Mouse (Mus musculus): ENCODE results near the gene Baz2b.
"Not testable (repeated sequence)": the region's sequence is repeated elsewhere in the genome, so short reads cannot be mapped to it uniquely, and the experiment has no call there.

The Baz2b gene

GRCm38 (mm10) chr2:59878221-59878620, 331.4 kb downstream of the Baz2b start:
- DNase-seq (ENCODE audit: low read depth, low spot score) = no peak

DNA sequence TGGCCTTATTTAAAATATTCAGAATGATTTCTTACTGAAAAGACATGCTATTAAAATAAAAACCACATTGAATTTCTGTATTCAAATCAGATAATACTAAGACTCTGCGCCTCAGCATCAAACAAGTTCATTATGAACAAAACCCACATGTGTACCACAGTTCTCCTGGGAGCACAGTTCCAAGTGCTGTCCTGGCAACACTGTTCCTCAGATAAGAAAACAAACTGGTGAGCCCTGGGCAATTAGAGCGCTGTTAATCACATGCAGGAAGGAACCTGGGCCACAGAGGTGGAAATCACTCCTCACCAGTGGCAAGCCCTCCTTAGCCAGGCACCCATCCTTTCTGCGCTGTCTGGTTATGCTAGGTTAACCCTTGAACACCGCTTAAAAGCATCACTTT, 332.3 kb downstream of the Baz2b start:
- DNase-seq (ENCODE audit: low read depth, low spot score) = no peak

DNA sequence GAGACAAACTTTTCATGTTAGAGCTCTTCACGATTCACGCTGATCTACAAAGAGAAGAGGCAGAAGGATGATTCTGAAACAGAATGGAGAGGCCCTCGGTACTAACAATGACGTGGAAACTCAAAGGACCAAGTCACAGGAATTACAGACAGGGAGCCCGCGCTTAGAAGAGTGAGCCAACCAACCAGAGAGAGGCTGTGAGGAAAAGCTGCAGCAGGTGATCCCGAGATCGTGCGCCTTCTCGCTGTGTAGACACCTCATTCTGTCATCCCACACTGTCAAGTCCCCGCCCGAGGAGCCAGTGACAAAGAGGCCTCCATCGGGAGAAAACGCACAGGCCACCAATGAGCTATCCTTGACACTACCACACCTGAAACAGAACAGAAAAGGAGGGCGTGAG, 333.2 kb downstream of the Baz2b start:
- no peak for DNase-seq (ENCODE audit: low read depth, low spot score)

GRCm38 (mm10) chr2:59870526-59870925, 339.1 kb downstream of the Baz2b start:
- no peak for DNase-seq (ENCODE audit: low read depth, low spot score)

DNA sequence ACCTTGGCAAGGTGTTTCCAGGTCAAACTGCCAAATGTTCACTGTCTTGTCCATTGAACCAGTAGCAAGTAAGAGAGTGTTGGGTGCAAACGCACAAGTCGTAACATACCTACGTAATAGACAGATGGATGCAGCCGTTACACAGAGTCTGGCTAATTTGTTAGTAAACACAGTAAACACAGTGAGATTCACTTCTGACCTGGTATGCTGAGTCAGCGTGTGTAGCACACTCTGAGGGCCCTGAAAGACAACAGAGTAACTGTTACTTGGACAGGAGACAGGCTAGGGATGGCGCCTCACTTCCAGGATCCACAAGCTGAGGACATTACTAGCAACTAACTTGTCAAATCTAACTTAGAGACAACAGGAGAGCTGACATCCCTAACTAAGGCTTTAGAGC, 347.0 kb downstream of the Baz2b start:
- no peak for DNase-seq (ENCODE audit: low read depth, low spot score)

DNA sequence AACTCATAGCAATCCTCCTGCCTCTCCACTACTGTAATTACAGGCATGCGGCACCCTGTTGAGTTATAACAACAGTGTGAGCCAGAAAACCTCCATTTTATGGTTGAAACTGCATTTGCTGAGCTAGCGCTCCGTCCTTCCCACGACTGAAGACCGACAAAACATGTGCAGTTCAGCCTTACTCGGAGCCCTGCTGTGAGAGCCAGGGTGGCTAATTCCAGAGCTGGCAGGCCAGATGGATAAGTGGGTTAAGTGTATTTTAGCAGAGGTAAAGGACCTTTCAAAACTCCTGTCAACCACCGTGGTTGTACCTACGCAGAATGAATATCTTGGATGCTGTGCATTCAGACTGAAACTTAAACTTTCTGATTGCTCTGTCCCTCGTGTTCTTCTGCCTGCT, 355.3 kb downstream of the Baz2b start:
- DNase-seq (ENCODE audit: low read depth, low spot score) = no peak

GRCm38 (mm10) chr2:59853543-59853942, 356.1 kb downstream of the Baz2b start:
- DNase-seq (ENCODE audit: low read depth, low spot score) = no peak

DNA sequence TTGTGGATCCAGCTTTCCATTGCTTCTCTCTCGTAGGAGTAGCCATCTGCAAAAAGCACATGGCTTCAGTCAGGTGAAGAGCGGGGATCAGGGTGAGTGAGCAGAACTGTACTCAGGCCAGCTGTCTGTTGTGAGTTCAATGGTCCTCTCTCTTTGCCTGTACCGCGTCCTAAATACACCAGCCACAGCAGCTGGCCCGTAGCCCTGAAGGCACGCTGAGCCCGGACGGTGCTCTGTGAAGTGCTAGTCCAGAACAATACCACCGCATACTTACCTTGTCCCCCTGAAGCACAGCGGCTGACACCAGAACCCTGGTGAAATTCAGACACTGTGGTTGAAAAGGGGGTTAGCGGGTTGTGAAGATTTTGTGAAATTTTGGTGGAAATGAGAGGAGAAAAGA, 356.7 kb downstream of the Baz2b start:
- DNase-seq (ENCODE audit: low read depth, low spot score) = no peak

DNA sequence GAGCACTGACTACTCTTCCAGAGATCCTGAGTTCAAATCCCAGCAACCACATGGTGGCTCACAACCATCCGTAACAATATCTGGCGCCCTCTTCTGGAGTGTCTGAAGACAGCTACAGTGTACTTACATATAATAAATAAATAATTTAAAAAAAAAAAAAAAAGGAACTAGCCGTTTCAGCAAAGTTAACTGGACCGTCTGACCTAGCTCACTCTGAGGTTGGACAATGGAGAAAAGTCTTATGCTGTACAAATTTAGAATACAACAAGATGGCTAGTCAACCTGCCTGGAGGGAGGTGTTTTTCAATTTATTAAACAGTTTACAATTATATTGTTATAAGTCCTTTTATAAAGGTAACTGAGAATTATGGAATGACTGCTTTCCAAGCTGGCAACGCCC, 357.8 kb downstream of the Baz2b start:
- DNase-seq (ENCODE audit: low read depth, low spot score) = not testable (repeated sequence)

Data from telencephalon, adult 2 months (tissue).